Mouse (Mus musculus) heart, embryonic 14.5 days (tissue): ENCODE measurements at regions not wholly inside any gene's neighbourhood (a gene's known extent, or its start where the extent isn't known, plus 50 kb on each side); places are given as distances from the start of the nearest gene placed in this dataset.

Experiments
- ATAC-seq: fragments of 200-750 bp; cut with Nextera tagmentation; 2 replicates; pipeline ENCODE4 v1.8.0; 2017; ENCODE audit warnings: low read depth, moderate TSS enrichment; ENCODE audit not compliant: insufficient number of reproducible peaks, insufficient read depth, low FRiP score
- H3K27ac ChIP-seq, 2 experiments: fragments of 200-500 bp in 1 of 2; fragments of 300-500 bp in 1 of 2; sonication (generic) in 1 of 2; replicated peaks in 1 of 2; 2 replicates each; pipeline ENCODE4 v1.5.1; 2012 to 2014; ENCODE audit warnings: low read depth in 2 of 2, low read length in 2 of 2, control low read depth in 1 of 2, mild to moderate bottlenecking in 1 of 2, mixed read lengths in 1 of 2; ENCODE audit not compliant: control insufficient read depth in 1 of 2, insufficient read depth in 1 of 2
- H3K27me3 ChIP-seq: fragments of 300-500 bp; sonication (generic); 2 replicates; pipeline ENCODE4 v1.6.1; 2014; ENCODE audit warnings: mild to moderate bottlenecking, low read length, control low read depth; ENCODE audit not compliant: control insufficient read depth, insufficient read depth
- H3K36me3 ChIP-seq: fragments of 300-500 bp; sonication (generic); 2 replicates; pipeline ENCODE4 v1.6.1; 2014; ENCODE audit warnings: mild to moderate bottlenecking, control low read depth, low read length, mixed read lengths; ENCODE audit not compliant: control insufficient read depth, insufficient read depth
- H3K4me1 ChIP-seq, 2 experiments: fragments of 200-500 bp in 1 of 2; fragments of 300-500 bp in 1 of 2; sonication (generic) in 1 of 2; 2 replicates each; pipeline ENCODE4 v1.6.1; 2012 to 2014; ENCODE audit warnings: low read length in 2 of 2, control low read depth in 1 of 2, mixed read lengths in 1 of 2; ENCODE audit not compliant: control insufficient read depth in 2 of 2, insufficient read depth in 2 of 2
- H3K4me2 ChIP-seq: fragments of 300-500 bp; sonication (generic); 2 replicates; pipeline ENCODE4 v1.6.1; 2014; ENCODE audit warnings: mild to moderate bottlenecking, low read length
- H3K4me3 ChIP-seq, 2 experiments: fragments of 200-500 bp in 1 of 2; fragments of 300-500 bp in 1 of 2; sonication (generic) in 1 of 2; 2 replicates each; pipeline ENCODE4 v1.5.1; 2012 to 2014; ENCODE audit warnings: low read length in 2 of 2, mild to moderate bottlenecking in 2 of 2, control low read depth in 1 of 2, low read depth in 1 of 2, moderate library complexity in 1 of 2; ENCODE audit not compliant: control insufficient read depth in 1 of 2, insufficient read depth in 1 of 2
- H3K9ac ChIP-seq: fragments of 300-500 bp; sonication (generic); 2 replicates; pipeline ENCODE4 v1.6.1; 2014; ENCODE audit warnings: mild to moderate bottlenecking, low read length
- H3K9me3 ChIP-seq: fragments of 300-500 bp; sonication (generic); 2 replicates; pipeline ENCODE4 v1.6.1; 2016; ENCODE audit warnings: low read length, control low read depth; ENCODE audit not compliant: control insufficient read depth
- WGBS: fragments of 180-500 bp; shearing (Covaris S2); extraction: QIAGEN DNeasy Blood & Tissue Kit; methylation state at CpG from one replicate; pipeline ENCODE4 v1.1.7; 2014; 5-methylcytosine and 5-hydroxymethylcytosine counted together

DNA sequence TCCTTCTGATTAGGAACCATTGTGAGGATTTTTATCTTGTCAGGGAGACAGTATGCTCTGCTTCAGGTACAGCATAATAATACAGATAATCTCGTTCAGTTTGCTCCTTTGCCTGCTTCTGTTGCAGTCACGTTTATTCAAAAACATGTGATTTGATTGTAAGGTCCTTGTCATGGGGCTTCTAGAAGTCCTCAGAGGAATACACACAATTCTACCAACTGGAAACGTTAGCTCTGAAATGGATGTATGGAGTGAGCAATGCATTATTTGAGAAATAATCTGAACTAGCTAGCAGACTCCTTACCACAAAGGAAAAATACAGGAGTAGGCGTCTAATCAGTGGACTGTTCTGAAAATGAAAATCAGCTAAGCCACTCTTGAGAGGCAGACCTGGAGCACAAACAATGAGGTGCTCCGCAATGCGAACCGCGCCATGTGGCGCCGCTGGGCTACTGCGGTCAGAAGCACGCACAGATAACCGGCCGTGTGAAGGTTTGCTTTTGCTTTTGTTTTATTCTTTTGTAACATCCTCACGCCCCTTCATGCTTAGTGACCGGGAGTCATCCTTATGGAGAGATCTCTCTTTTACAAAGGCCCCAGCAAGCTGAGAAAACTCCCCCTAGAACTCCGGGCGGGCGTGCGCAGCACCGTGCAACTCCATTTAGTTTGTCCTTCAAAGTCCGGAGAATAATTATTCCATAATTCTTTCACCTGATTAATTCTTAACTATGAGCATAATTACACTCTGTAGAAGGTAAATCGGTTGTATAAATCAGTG is 419.7 kb downstream of the Nova1 start:
- Histone ChIP-seq H3K4me3 (peak overlapping the region; percentile 59 to 66), H3K27ac (no peak overlapping the region), H3K4me2 (peak overlapping the region; percentile 81), H3K36me3 (no peaks in the 10 kb centered on the region), H3K4me1 (no peaks in the 10 kb centered on the region), H3K27me3 (peaks cover 11% of the 10 kb centered on the region), H3K9me3 (no peaks in the 10 kb centered on the region), H3K9ac (peak overlapping the region; percentile 54)
- 5% methylated on average over 23 of the region's 23 CpGs for WGBS
- no peak for ATAC-seq

DNA sequence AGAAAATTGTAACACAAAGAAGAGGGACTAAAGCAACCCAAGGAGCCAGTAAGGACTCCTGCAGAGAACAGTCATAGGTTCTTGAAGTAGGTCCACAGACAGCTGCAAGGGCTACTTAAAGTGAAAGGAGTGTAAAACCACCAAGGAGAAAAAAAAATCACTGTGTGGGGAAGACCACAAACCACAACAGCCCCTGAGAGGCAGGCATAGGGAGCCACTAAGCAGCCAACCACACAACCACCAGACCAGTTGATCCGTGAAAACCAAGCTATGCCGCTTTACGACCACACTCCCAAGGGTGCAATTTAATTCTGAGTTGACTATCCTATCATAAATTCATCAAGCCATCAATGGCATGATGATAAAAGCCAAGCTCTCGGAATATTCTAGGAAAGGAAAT is 423.5 kb downstream of the Nova1 start:
- H3K9ac ChIP-seq, result no peak overlapping the region
- peaks cover 11% of the 10 kb centered on the region for H3K27me3 ChIP-seq
- H3K4me3 ChIP-seq, result no peak overlapping the region
- ATAC-seq, result no peak
- no peaks in the 10 kb centered on the region for H3K9me3 ChIP-seq
- 81% methylated on average over 4 of the region's 4 CpGs for WGBS
- no peaks in the 10 kb centered on the region for H3K4me1 ChIP-seq
- H3K4me2 ChIP-seq, result no peak overlapping the region
- no peaks in the 10 kb centered on the region for H3K36me3 ChIP-seq
- no peak overlapping the region for H3K27ac ChIP-seq

DNA sequence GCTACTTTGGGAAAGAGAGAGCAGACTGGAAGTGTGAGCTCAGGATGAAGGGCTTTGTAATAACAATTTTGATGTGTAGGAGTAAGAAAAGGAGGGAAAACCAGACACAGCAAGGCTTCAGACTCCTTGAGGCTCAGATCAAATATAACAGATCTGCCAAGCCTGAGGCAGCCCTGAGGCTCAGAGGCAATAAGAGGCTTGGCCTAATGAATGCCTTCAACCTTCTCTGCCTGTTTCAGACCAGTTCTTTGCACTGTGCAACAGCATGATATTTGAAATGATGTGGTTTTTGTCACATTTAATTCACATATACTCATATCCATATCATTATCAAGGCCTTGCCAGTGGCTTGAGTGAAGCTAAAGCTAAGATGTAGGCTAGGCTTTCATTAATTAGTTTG is 425.0 kb downstream of the Nova1 start:
- H3K9ac ChIP-seq, result no peak overlapping the region
- H3K4me2 ChIP-seq, result no peak overlapping the region
- no peak for ATAC-seq
- H3K9me3 ChIP-seq, result no peaks in the 10 kb centered on the region
- H3K27me3 ChIP-seq, result peaks cover 9% of the 10 kb centered on the region
- no peaks in the 10 kb centered on the region for H3K4me1 ChIP-seq
- no peak overlapping the region for H3K4me3 ChIP-seq
- H3K27ac ChIP-seq, result no peak overlapping the region
- no peaks in the 10 kb centered on the region for H3K36me3 ChIP-seq

DNA sequence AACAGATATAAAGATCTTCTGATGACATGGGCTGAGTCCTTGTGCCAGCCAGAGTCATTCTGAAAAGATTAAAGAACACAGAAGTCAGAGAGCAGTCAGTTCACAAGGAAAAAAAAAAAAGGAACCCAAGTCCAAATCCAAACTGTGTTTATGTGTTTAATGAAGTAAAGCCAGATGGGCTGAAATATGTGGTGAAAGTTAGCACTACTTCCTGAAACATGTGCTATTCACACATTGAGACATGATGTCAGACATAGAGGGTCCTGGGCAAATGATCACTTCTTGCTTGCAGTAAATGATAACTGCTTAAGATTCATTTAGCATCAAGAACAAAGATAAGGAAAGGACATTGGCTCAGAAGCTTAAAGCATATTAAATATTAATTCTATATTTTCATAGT is 439.8 kb downstream of the Nova1 start:
- Histone ChIP-seq H3K27me3 (no peaks in the 10 kb centered on the region), H3K27ac (no peak overlapping the region), H3K4me2 (no peak overlapping the region), H3K4me1 (no peaks in the 10 kb centered on the region), H3K4me3 (no peak overlapping the region), H3K36me3 (no peaks in the 10 kb centered on the region), H3K9me3 (no peaks in the 10 kb centered on the region), H3K9ac (no peak overlapping the region)
- ATAC-seq, result no peak

DNA sequence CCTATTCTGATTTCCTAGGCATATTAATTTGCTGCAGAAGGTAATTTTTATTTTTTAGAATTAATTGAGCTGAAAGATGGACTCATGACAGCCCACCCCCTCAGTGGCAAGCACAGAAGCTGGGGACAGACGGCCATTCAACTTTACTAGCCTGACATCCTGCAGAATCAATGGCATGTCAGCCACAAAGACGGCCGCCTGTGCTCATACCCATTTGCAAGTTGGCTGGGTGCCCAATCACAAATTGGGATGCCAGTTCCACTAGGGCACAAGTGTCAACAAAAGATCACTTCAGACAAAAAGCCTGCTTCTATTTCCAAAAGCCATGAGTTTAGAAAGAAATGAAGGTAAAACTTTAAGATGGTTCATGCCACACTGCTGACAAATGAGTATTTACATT is 447.0 kb downstream of the Nova1 start:
- WGBS, result 53% methylated on average over 3 of the region's 3 CpGs

DNA sequence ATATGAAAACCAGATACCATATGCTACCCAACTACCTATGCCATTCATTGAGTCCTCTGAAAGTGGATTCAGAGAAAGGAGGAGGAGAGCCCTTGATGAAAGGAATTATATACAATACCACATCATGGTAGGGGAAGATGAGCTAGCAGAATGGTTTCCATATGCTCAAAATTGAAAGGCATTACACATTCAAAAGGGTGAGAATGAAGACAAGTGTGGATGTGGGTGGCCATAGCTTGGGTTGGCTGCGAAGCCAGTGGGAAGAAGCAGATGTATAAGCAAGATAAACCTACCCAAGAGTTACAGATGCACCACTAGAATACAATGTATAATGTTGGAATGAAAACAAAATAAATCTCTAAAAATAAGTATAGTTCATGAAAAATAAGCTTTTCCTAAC is 485.4 kb downstream of the Nova1 start:
- Histone ChIP-seq H3K4me2 (no peak overlapping the region), H3K4me1 (no peaks in the 10 kb centered on the region), H3K9me3 (no peaks in the 10 kb centered on the region), H3K27ac (no peak overlapping the region), H3K36me3 (no peaks in the 10 kb centered on the region), H3K9ac (no peak overlapping the region), H3K4me3 (no peak overlapping the region), H3K27me3 (no peaks in the 10 kb centered on the region)
- ATAC-seq, result no peak
- 85% methylated on average over 1 of the region's 1 CpGs for WGBS

More for the DNA sequence above, 447.0 kb downstream of the Nova1 start:
- no peak overlapping the region for H3K27ac ChIP-seq
- H3K4me3 ChIP-seq, result no peak overlapping the region
- H3K27me3 ChIP-seq, result no peaks in the 10 kb centered on the region
- no peak for ATAC-seq
- no peaks in the 10 kb centered on the region for H3K9me3 ChIP-seq
- H3K4me1 ChIP-seq, result no peaks in the 10 kb centered on the region
- no peak overlapping the region for H3K9ac ChIP-seq
- no peaks in the 10 kb centered on the region for H3K36me3 ChIP-seq
- no peak overlapping the region for H3K4me2 ChIP-seq

DNA sequence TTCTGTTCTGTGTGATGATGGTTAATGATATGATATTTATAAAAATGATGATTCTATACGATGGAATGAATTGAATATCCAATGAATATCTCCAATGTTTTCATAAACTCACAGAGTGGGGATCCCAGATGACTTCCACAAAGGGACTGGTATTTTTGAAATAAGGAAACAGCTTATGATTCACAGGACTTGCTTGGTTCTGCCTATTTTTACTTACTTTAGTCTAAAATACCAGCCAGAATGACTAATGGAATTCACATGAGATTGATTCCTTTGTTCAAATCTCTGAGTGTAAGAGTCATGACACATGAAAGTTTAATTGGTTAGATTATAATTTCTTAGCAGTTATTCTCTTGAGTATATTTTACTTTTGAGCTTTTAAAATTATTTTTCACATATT is 490.9 kb downstream of the Nova1 start:
- Histone ChIP-seq H3K4me2 (no peak overlapping the region), H3K4me1 (no peaks in the 10 kb centered on the region)

DNA sequence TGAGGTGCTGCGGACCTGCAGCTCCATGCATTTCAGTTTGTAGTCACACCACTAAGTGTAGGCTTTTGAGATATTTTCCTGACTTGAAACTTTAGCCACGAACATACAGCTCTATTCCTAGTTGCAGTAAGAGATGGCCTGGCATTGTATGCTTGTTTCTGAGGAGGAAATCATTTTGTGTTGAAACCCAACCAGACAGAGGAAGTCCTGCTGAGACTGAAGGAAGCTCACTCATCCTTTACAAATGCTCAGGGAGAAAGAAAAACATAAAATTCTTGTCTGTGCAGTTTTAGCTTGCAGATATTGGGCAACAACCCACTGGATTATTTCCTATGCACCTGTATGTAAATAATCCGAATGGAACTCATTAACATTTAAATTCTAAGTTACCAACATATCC is 495.5 kb downstream of the Nova1 start:
- Histone ChIP-seq H3K27me3 (no peaks in the 10 kb centered on the region), H3K4me3 (no peak overlapping the region), H3K4me2 (no peak overlapping the region), H3K4me1 (no peaks in the 10 kb centered on the region), H3K9ac (no peak overlapping the region), H3K9me3 (no peaks in the 10 kb centered on the region), H3K36me3 (no peaks in the 10 kb centered on the region), H3K27ac (no peak overlapping the region)
- no peak for ATAC-seq
- 57% methylated on average over 3 of the region's 3 CpGs for WGBS

More for the DNA sequence above, 490.9 kb downstream of the Nova1 start:
- ATAC-seq, result no peak
- Histone ChIP-seq H3K9ac (no peak overlapping the region), H3K4me3 (no peak overlapping the region), H3K27ac (no peak overlapping the region), H3K27me3 (no peaks in the 10 kb centered on the region), H3K9me3 (no peaks in the 10 kb centered on the region), H3K36me3 (no peaks in the 10 kb centered on the region)
- WGBS, result 73% methylated on average over 1 of the region's 1 CpGs
